Mouse (Mus musculus) small intestine, adult 2 months (tissue): ENCODE measurements around the gene Hist1h1d.
"Not testable (repeated sequence)": the region's sequence is repeated elsewhere in the genome, so short reads cannot be mapped to it uniquely, and the experiment has no call there.

Source experiments
- CTCF ChIP-seq: fragments of 200-500 bp; IDR thresholded peaks from 2 replicates; pipeline ENCODE4 v1.5.1; 2012; ENCODE audit warnings: low read depth, mild to moderate bottlenecking, control low read depth, inconsistent platforms, low read length, moderate library complexity, mixed read lengths; ENCODE audit not compliant: insufficient replicate concordance, insufficient read length; ENCODE audit errors: extremely low read depth
- POLR2A ChIP-seq: fragments of 200-500 bp; IDR thresholded peaks from 2 replicates; pipeline ENCODE4 v1.6.1; 2012; ENCODE audit warnings: low read depth, mild to moderate bottlenecking, control low read depth, inconsistent platforms, low read length, moderate library complexity

- not testable (repeated sequence) for TF ChIP-seq CTCF
- peak; percentile 88 for TF ChIP-seq POLR2A
These were observed 32.5 kb downstream of the Hist1h1d start for GRCm38 (mm10) chr13:23585442-23586098.
